Mouse (Mus musculus): ENCODE data around the gene Elovl4.

DNA sequence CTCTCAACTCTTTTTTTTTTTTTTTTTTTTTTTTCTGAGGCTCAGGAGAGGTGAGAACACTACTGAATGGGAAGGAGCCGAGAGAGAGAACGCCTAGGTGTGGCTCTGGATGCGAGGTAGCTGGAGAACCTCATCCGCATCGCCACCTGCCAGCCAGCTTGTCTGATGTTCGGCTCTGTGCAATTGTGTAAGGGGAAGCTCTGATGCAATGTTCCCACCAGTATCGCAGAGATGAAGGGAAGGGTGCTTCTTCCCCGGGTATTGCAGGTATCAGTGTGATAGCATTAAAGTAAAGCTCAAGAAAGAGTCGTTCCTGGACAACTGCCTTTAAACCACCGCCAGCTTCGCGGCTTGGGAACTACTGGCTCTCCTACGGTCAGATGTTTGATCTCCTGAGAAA lies 1.7 kb downstream of the Elovl4 start:
- TF ChIP-seq POLR2A (IDR thresholded peaks at IDR 0.05; ENCODE audit: borderline replicate concordance, insufficient read depth, low read length) (no peak), CTCF (IDR thresholded peaks at IDR 0.05; ENCODE audit: borderline replicate concordance, insufficient read depth, low read depth, low read length) (no peak)
